Mouse (Mus musculus) gastrocnemius, postnatal 4 days (tissue): ENCODE data around the gene Paqr8. TPM values are rescaled to one million over a fixed set of nuclear protein-coding genes. Genes with fewer than 3 reads are reported as not detected.
"Not testable (repeated sequence)": the region's sequence is repeated elsewhere in the genome, so short reads cannot be mapped to it uniquely, and the experiment has no call there.

Experiments used
- DNase-seq, 2 experiments: peaks; one replicate each; pipeline ENCODE4 v3.0.0; 2021 to 2022; ENCODE audit warnings: low spot score in 2 of 2, mixed read lengths in 2 of 2
- total RNA-seq, 2 experiments: library from RNA; stranded (reverse); gene quantifications; 2 replicates each; pipeline ENCODE4 v1.2.3; 2021

Gene Paqr8
- total RNA-seq, 2 experiments from 2014 or later: 2.5 to 3.0 TPM

DNA sequence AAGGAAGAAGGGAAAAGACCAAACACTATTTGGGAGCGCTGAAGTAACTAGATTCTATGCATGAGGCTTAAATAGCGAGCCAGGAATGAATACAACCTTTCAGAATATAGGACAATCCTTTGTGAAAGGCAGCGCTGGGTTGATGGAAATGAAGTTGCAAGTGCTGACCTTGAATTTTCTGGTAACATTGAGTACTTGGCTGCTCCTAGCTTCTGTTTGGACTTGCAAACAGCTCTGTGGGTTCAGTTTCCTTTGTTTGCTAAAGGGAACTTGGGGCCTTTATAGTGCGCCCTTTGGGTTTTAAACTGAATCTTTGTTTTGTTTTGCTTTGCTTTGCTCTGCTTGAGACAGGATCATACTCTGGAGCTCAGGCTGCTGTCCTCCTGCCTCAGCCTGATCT, 18.1 kb downstream of the Paqr8 start:
- DNase-seq: no peak

DNA sequence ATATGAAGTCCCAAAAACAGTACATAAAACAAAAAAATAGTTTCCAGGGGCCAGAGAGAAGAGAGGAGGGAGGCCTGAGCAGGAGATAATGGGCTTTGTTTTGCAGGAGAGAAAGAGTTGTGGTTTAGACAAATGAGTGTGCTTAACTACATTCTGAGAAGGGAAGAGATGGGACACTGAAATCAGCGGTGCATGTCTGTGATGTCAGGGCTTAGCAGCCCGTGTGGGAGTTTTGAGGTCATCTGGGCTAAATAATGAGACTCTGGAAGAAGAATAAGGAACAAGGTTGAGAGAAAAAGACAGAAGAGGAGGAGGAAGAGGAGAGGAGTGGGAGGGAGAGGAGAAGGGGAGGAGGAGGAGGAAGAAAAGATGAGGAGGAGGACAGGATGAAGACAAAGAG, 21.7 kb downstream of the Paqr8 start:
- no peak for DNase-seq

DNA sequence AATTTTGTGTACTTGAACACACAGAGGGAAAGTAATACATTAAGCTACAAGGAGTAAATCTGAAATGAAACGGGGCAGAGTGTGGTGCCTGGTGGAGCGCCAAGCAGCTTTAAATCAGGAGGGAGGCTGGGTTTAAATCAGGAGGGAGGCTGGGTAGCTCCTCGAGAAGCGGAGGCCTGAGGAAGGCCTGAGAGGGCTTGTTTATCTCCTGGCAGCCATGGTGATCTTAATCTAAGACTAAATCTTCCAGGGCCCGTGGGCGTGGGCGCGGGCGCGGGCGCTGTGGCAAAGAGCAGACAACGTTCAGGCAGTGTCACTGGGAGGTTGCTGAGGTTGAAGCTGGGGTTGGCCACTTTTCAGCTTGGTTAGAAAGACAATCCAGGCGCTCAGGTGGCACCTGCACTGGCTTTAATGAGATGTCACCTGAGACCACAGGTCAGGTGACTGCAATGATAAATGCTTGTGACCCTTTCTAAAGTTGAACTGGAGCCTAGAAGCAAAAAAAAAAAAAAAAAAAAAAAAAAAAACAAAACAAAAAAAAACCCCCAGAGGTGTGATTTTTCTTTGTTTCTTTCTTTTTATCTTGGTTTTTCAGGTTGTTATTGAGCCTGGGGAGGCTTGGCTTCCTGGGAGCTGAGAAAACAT, 22.2 kb downstream of the Paqr8 start:
- no peak for DNase-seq

DNA sequence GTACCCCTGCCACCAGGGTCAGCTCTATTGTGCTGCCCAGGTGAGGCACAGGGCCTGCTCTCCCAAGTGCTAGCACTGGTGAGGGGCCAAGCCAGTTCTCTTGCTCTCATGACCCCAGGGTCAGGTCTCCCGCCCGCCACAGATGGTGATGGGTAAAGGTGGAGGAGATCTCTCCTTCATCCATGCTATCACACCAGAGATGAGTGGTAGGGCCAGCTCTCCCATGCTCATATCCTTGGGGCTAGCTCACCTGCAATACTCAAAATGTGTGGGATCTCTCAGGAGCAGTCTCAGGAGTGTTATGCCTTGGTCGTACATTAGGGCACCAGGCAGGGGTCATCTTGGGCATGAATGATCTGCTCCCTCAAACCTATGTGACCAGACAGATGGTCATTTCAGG, 24.4 kb downstream of the Paqr8 start:
- no peak for DNase-seq

DNA sequence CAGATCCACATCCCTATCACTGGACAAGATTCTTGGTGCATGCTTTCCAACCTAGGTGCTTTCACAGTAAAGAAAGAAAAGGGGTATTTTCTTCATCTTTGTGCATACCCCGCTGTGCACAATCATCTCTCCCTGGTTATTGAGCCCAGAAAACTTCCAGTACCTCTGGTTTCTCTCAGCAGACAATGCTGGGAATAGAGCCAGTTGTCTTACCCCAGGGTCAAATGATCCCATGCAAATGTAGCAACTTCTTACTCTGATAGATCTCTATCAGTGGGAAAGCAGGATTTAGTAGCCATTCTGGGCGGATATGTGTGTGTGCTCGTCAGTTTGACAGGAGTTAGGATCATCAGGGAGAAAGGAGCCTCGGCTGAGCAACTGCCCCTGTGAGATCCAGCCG, 25.2 kb downstream of the Paqr8 start:
- no peak for DNase-seq

DNA sequence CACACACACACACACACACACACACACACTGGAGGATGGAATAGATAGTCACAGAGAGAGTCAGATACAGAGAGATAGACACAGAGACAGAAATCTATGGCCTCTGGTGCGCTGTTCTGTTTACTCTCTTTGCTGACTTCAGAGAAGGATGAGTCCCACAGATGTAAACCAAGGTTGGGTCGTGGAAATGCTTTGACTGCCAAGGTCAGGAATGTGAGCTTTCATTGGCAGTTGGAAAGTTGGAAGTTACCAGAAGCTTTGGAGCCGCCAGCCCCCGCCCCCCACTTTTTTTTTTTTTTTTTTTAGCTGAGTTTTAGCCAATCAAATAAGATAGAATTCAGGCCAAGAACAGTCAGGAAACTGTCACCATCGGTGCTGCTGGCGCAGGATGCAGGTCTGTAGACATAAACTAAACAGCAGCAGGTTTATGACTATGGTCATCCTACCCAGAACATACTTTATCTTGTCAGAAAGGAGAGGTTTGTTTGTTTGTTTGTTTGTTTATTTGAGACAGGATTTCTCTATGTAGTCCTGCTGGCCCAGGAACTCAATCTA, 27.2 kb downstream of the Paqr8 start:
- no peak for DNase-seq

DNA sequence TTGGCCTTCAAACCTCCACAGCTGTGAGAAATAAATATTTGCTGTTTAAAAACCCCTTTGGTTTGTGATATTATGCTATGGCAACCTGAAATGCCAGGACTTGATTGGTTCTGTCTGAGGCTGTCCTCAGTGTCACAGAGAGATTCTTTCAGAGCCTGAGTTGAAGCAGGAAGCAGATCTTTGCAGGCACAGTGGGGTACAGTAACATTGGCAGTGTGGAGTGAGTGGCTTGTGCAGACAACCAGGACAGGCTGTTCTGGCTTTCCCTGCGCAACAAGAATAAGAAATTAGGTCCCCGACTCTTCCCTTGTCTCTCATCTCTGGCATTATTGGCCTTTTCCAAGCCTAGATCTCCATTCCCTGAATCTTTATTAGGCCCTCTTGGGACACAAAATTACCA, 29.3 kb downstream of the Paqr8 start:
- DNase-seq: no peak

DNA sequence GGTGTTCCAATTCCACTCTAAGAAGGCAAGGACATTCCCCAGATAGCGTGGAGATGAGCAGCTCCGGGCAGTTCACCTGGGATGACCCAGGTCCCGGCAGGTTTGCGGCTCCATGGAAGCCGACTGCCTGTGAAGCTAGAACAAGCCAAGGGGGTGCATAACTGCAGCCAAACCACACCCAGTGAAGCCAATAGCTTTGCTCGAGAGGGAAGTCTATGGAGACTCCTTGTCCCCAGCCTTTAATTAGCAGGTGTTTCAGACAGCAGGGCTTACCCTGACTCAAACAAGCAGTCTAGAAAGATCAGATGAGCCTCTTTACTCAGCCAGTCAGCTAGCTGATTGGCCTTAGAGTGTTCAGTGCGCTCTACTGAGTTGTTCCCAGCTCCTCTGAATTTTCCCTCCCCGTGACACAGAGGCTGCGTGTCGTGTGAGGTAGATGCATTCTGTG, 30.7 kb downstream of the Paqr8 start:
- no peak for DNase-seq

DNA sequence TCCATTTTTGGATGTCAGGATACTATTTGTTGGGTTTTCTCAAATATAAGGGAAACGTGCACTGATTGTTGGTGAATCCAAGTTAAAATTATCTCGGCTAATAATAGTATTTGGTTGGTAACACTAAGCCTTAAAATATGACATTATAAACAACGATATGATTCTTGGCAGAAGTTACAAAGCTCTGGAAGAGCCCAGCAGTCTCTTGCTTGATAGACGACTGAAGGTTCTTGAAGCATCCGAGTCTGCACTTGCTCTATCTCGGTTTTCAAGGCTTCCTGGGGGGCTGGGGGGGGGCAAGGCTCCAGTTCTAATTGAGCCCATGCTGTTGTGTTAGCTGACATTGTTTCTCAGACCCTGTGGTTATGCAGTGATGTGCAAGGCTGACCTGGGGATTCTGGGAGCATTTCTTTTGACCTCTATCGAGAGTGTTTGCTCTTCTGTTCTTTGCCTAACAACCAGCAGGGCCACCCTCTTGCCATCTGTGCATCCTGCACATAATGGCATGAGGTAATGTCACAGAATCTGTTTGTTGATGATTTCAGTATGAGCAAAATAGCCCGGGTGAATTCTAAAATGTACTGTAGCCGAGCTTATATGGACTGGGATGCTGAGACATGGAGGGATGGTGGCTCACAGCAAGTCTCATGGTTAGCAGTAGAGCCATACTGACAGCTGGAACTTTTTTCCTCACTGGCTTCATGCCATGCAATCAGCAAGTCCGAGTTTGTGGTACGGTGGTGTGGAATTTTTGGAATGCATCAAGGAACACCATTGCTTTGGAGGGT, 32.4 kb downstream of the Paqr8 start:
- no peak for DNase-seq

DNA sequence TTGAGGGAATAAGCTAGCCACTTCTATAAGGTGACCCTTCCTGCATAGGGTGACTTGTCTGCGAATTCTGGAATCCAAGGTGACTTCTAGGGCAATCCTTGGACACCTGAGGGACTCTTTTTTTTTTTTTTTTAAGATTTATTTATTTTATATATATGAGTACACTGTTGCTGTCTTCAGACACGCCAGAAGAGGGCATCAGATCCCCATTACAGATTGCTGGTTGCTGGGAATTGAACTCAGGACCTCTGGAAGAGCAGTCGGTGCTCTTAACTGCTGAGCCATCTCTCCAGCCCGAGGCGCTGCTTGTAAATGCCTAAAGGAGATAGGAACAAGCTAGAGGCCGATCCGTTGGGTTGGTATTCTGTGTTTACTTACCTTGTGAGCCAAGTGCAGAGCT, 34.9 kb downstream of the Paqr8 start:
- DNase-seq: not testable (repeated sequence)

DNA sequence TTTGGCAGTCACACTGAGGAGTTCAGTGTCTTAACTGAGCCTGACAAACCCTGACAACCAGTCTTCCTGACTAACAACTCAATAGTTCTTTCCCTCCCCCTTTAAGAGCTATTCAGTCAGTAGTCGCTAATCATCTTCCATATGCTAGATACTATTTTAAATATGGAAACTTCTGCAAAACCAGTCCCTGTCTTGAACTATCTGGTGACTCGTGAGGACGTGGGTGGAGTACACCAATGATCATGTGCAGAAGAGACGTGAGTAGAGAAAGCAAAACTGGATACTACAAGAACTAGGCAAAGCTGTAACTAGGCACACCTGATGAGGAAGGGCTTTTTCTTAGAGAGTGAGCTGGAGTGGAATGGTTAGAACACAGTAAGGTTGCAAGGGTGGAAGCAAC, 35.5 kb downstream of the Paqr8 start:
- DNase-seq: no peak

DNA sequence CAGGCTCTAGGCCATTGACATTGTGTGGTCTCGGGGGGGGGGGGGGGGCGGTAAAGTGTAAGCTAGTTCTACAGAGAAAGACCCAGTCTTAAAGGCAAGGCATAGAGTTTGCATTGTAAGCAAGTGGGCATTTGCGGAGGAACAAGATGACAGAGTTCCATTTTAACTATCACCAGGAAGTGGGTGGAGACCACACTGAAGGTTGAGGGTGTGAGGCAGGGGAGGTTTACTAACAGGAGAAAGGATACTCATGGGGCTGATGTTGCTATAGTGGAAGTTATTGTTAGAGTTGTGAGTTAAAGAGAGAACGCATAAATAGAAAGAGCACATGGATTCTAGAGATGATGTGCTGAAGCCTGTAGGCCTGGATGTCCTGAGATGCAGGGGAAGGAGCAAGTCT, 36.0 kb downstream of the Paqr8 start:
- DNase-seq: no peak

DNA sequence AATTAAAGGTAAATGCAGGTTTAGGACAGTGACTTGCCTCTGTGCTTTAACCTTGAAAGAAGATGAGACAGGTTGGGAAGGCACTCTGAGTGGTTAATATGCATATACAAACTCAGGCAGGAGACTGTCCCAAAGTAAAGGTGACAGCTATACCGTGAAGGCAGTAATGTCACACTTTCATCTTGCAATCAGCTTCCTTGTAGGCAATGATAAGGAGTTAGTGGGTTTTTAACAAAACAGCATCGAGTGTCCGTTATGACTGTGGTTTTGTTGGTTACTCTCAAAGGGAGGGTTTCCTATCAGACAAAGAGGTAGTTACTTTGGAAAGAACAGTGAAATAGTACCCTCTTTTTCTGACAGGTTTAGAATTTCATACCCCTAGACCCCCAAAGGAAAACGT, 38.1 kb downstream of the Paqr8 start:
- DNase-seq: no peak

DNA sequence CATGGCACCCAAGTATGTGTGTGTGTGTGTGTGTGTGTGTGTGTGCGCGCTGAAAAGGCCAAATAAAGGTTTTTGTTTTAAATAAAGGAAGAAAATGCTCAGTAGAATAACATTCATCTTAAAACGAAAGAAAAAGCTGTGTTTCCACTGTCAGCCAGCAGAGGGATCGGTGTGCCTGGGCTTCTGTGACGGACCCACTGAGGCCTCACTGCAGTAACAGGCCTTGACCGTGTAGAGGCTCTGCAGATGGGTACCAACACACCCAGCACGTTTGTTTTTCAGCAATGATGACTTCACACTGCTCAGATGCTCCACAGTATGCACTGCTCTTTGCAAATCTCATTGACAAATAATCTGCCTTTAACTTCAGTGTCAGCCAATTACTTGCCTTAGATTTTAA, 43.1 kb downstream of the Paqr8 start:
- peak in 1 of 2 experiments; percentile 58 for DNase-seq

DNA sequence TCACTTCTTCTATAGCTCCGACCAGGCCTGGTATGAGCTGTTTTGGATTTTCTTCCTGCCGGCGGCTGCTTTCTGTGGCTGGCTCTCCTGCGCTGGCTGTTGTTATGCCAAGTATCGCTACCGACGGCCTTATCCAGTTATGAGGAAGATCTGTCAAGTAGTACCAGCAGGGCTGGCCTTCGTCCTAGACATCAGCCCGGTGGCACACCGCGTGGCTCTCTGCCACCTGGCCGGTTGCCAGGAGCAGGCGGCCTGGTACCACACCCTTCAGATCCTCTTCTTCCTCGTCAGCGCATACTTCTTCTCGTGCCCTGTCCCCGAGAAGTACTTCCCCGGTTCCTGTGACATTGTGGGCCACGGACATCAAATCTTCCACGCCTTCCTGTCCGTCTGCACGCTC, 44.7 kb downstream of the Paqr8 start:
- DNase-seq: no peak

DNA sequence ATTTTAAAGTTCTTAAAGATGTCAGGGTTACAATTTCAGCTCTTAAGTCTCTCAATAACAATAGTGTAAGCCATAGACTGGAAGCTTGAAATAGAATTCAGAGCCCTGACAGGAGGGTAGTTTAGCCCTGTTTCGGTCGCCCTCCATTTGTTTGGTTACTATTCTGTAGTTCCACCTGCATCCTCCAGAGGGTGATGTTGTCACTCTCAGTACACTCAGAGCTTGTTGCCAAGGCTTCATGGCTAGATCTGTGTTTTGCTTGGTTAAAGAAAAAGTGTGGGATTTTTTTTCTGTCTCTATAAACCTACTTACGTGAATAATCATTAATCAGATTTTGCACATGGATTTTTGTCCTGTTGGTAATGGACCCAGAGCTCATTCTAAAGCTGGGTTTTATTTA, 48.6 kb downstream of the Paqr8 start:
- DNase-seq: peak in 1 of 2 experiments; percentile 49

DNA sequence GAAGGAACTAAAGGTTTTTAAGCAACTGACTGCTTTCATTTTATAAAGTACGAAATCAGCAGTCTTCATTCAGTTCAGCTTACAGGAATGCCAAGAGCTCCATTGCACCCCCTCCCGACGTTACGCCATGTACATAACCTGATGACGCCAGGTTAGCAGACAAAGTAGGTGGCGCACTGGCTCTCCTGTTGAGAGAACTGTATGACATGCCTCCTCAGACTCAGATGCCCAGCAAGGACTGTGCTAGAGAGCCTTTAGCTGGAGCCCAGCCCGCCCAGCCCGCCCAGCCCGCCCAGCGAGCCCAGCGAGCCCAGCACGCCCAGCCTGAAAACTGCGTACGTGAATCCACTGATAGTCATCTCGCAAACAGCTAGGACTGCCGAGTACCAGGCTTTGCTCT, 49.7 kb downstream of the Paqr8 start:
- peak in 1 of 2 experiments; percentile 28 for DNase-seq

DNA sequence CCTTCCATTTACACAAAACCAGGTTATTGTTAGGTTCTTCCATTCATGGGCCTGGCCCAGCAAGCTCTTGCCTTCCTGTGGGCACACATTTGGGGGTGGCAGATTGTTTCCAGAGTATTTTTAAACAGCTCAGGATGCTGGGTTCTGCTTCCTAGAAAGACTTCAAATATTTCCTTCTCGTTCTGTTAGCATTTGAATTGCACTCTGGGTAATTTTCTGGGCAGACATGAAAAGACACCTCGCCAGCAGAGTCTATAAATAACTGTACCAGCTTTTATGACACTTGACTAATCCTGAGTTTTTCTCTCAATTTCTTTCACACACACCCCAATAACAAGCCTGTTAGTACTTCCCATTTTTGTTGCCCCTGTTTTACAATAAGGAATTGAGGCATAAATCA, 50.9 kb downstream of the Paqr8 start:
- no peak for DNase-seq

DNA sequence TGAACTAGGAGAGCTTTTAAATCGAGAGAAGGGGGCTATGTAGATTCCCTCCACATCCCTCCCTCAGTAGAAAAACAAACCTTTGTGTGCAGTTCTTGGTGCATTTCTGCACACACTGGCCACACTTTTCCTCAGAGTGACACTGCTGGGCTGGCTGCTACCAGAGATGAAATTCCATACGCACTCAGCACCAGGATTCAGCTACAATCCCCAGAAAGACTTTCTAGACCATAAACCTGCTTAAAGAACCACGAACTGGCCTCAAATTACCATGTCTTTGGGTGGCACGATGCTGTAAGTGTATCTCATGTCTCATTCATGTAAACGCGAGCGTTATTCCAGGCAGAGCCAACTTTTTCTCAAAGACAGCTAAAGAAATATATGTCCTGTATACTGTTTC, 51.5 kb downstream of the Paqr8 start:
- no peak for DNase-seq

DNA sequence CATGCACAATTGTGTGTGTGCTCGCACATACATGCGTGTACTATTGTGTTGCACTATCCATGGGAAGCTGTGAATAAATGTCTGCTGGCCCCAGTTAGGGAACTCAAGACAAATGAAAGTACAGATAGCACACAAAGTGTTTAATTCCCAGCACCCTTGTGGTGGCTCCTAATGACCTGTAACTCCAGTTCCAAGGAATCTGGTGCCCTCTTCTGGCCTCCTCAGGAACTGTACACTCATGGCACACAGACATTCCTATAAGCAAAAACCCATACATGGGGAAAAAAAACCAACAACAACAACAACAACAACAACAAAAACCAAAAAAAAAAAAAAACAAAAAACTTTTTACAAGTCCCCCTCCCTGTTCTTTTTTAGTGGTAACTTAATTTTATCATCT, 52.6 kb downstream of the Paqr8 start:
- no peak for DNase-seq

DNA sequence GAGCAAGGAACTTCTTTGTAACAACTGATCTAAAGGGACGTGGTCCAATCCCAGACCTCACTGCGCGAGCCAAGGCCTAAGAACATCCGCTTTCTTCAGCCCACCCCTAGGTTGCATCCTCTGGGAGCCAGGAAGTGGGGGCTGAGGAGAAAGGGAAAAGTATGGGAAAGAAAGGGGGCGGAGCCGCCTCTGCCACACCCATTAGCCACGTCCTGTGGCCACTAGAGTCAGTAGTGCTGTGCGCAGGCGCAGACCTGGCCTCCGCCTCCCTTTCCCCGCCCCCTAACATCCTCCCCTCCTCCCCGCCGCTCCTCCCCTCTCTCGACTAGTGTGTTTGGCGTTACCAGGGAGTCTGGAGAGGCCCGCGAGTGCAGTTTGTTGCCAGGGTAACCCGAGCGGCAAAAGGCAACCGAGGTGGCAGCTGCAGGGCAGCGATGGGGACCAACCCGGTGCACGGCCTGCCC, 60.9 kb downstream of the Paqr8 start, which contains the start of gene Efhc1:
Gene Efhc1, plus strand, starts transcription at position 327 of the 464 bp plus-strand sequence.
- peak; percentile 94 to 95 for DNase-seq

DNA sequence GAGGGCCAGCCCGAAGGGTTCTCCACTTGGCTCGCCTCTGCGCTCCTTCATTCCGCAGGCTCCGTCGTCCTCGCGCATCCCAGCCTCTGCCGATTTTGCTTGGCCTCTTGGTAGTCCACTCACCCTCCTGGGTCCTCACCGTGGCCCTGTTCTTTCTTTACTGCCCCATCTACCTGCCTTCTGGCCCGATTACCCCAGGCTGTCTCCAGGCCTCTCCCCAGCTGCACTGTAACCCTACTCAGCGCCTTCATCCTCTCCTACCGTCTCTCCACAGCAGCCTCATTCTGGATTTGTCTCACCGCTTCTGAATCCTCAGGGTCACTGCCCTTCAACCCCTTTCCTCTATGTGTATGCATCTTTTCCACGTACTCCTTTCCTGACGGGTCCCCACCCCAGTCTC, 61.4 kb downstream of the Paqr8 start:
- no peak for DNase-seq
